Mouse (Mus musculus) right cerebral cortex, postnatal 10 days (tissue): Measurements from ENCODE around the gene Lgalsl.

Experiments
- DNase-seq, 2 experiments: peaks; one replicate each; pipeline ENCODE4 v3.0.0; 2021; ENCODE audit warnings: low spot score in 2 of 2

Lgalsl gene

GRCm38 (mm10) chr11:20782620-20783019, 48.2 kb downstream of the Lgalsl start:
- no peak for DNase-seq

- no peak for DNase-seq
Observed at GRCm38 (mm10) chr11:20780312-20780711, 50.5 kb downstream of the Lgalsl start.

GRCm38 (mm10) chr11:20778861-20779563, 51.8 kb downstream of the Lgalsl start:
- no peak for DNase-seq

- DNase-seq = no peak
Observed at GRCm38 (mm10) chr11:20778298-20778697, 52.6 kb downstream of the Lgalsl start.

- no peak for DNase-seq
Observed at GRCm38 (mm10) chr11:20776668-20777067, 54.2 kb downstream of the Lgalsl start.
